ENCODE assay signal across 10 mouse cellular contexts in genomic region chr6:127886916-127887315, GRCm38 (mm10). TPM values are rescaled to one million over a fixed set of nuclear protein-coding genes. Genes with fewer than 3 reads are reported as not detected.
DNase-seq lines count a peak whose midpoint lies in the region; ATAC-seq lines count a peak whose summit lies in the region.
"Had no signal": no experiment of that assay in that cellular context is flagged by ENCODE, and none has a peak within 500 bp of the region (broad histone marks: within the 10 kb centered on the region; RNA-seq: fewer than 3 reads in every experiment).

No protein-coding gene starts in this region.

- H3K4me2 ChIP-seq in heart, embryonic 15.5 days, result peak overlapping the region; percentile 90
- peak overlapping the region; percentile 71 for H3K4me2 ChIP-seq in embryonic facial prominence, embryonic 12.5 days (replicated peaks)
- H3K4me2 ChIP-seq in hindbrain, embryonic 14.5 days (replicated peaks), result peak overlapping the region; percentile 68
- peak overlapping the region; percentile 79 for H3K4me2 ChIP-seq in midbrain, embryonic 12.5 days (replicated peaks)

- no peak for DNase-seq in heart, adult 11 months
- no peak for DNase-seq in hindbrain, embryonic 14.5 days (ENCODE audit: low spot score)
- no peak for DNase-seq in B cell, adult 2 months
- no peak for DNase-seq in right cerebral cortex, postnatal 4 days
- DNase-seq in layer of hippocampus, postnatal 14 days (ENCODE audit: low spot score in 2 of 2), result no peak
- DNase-seq: cerebellum, adult 11 months; layer of hippocampus, adult 9-11 months had no signal

- H3K36me3 ChIP-seq in heart, embryonic 15.5 days, result no peaks in the 10 kb centered on the region
- no peaks in the 10 kb centered on the region for H3K36me3 ChIP-seq in embryonic facial prominence, embryonic 12.5 days
- H3K36me3 ChIP-seq in hindbrain, embryonic 14.5 days (replicated peaks; ENCODE audit: control insufficient read depth, insufficient read depth), result no peaks in the 10 kb centered on the region
- no peaks in the 10 kb centered on the region for H3K36me3 ChIP-seq in midbrain, embryonic 12.5 days

- WGBS in heart, embryonic 15.5 days, result 17% methylated on average over 7 of the region's 7 CpGs
- 10% methylated on average over 7 of the region's 7 CpGs for WGBS in embryonic facial prominence, embryonic 12.5 days
- 4% methylated on average over 7 of the region's 7 CpGs for WGBS in hindbrain, embryonic 14.5 days
- WGBS in midbrain, embryonic 12.5 days, result 6% methylated on average over 7 of the region's 7 CpGs

- H3K4me3 ChIP-seq in heart, embryonic 15.5 days, result no peak overlapping the region
- peak overlapping the region; percentile 50 for H3K4me3 ChIP-seq in embryonic facial prominence, embryonic 12.5 days
- H3K4me3 ChIP-seq in hindbrain, embryonic 14.5 days (replicated peaks; ENCODE audit: low read length), result peak overlapping the region; percentile 40; the same call in 1 of the 2 replicates
- H3K4me3 ChIP-seq in midbrain, embryonic 12.5 days, result peak overlapping the region; percentile 53

- peaks cover 14% of the 10 kb centered on the region for H3K4me1 ChIP-seq in heart, embryonic 15.5 days (replicated peaks)
- H3K4me1 ChIP-seq in embryonic facial prominence, embryonic 12.5 days, result peaks cover 14% of the 10 kb centered on the region
- peaks cover 35% of the 10 kb centered on the region; the same call in 1 of the 2 replicates for H3K4me1 ChIP-seq in hindbrain, embryonic 14.5 days (replicated peaks; ENCODE audit: control insufficient read depth, insufficient read depth, low read length)
- H3K4me1 ChIP-seq in midbrain, embryonic 12.5 days, result peaks cover 38% of the 10 kb centered on the region

- ATAC-seq in heart, embryonic 15.5 days (replicated peaks; ENCODE audit: insufficient number of reproducible peaks, insufficient read depth, low FRiP score, low read depth), result no peak
- no peak for ATAC-seq in embryonic facial prominence, embryonic 12.5 days (ENCODE audit: insufficient number of reproducible peaks, insufficient read depth, low FRiP score, low TSS enrichment)
- ATAC-seq in hindbrain, embryonic 14.5 days (ENCODE audit: low FRiP score), result no peak; the same call in 1 of the 2 replicates
- ATAC-seq in midbrain, embryonic 12.5 days (ENCODE audit: low FRiP score, low read depth), result no peak

- H3K9me3 ChIP-seq in heart, embryonic 15.5 days (replicated peaks), result no peaks in the 10 kb centered on the region
- no peaks in the 10 kb centered on the region for H3K9me3 ChIP-seq in embryonic facial prominence, embryonic 12.5 days
- H3K9me3 ChIP-seq in hindbrain, embryonic 14.5 days (ENCODE audit: control insufficient read depth, low read length), result no peaks in the 10 kb centered on the region
- no peaks in the 10 kb centered on the region for H3K9me3 ChIP-seq in midbrain, embryonic 12.5 days

- no peak overlapping the region for H3K9ac ChIP-seq in heart, embryonic 15.5 days
- H3K9ac ChIP-seq in embryonic facial prominence, embryonic 12.5 days, result peak overlapping the region; percentile 65; the same call in 1 of the 2 replicates
- H3K9ac ChIP-seq in hindbrain, embryonic 14.5 days, result peak overlapping the region; percentile 64
- peak overlapping the region; percentile 73; the same call in 1 of the 2 replicates for H3K9ac ChIP-seq in midbrain, embryonic 12.5 days (replicated peaks)

- H3K27ac ChIP-seq in heart, embryonic 15.5 days, result no peak overlapping the region
- H3K27ac ChIP-seq in embryonic facial prominence, embryonic 12.5 days, result no peak overlapping the region
- H3K27ac ChIP-seq in hindbrain, embryonic 14.5 days, result peak overlapping the region; percentile 73
- peak overlapping the region; percentile 78 for H3K27ac ChIP-seq in midbrain, embryonic 12.5 days (replicated peaks)

- 0 out of 2 replicates have a peak, but pooled peaks cover 8% of the 10 kb centered on the region for H3K27me3 ChIP-seq in heart, embryonic 15.5 days
- no peaks in the 10 kb centered on the region for H3K27me3 ChIP-seq in embryonic facial prominence, embryonic 12.5 days
- H3K27me3 ChIP-seq in hindbrain, embryonic 14.5 days (ENCODE audit: control insufficient read depth, insufficient read depth, low read length), result no peaks in the 10 kb centered on the region
- peaks cover 8% of the 10 kb centered on the region; the same call in 1 of the 2 replicates for H3K27me3 ChIP-seq in midbrain, embryonic 12.5 days

RNA-seq across cellular contexts. Expression of gene Tspan11, which starts 0.5 kb away (rescaled TPM):
- 1.8 and 3.4 TPM in 2 replicates for polyA plus RNA-seq in heart, embryonic 15.5 days (2015; fragmentation: Nextera tagmentation; extraction: Ambion mirVana)
- 20.8 and 24.7 TPM in 2 replicates for polyA plus RNA-seq in embryonic facial prominence, embryonic 12.5 days (2016; fragmentation: Nextera tagmentation; extraction: Ambion mirVana)
- polyA plus RNA-seq in hindbrain, embryonic 14.5 days (2014; fragmentation: Nextera tagmentation; extraction: Ambion mirVana), result 4.2 and 5.6 TPM in 2 replicates
- 14.5 and 17.1 TPM in 2 replicates for polyA plus RNA-seq in midbrain, embryonic 12.5 days (2016; fragmentation: Nextera tagmentation; extraction: Ambion mirVana)
- 1 to 10 TPM; 2.8 to 4.7 TPM for total RNA-seq in layer of hippocampus, postnatal 14 days (2021)

Comparison
In these comparisons a context has a peak if more than half of its experiments do, and no peak if none do; other contexts are left out.
1. H3K27ac ChIP-seq: peak in hindbrain, embryonic 14.5 days (single experiment) and midbrain, embryonic 12.5 days (single experiment); none in heart, embryonic 15.5 days (single experiment) and embryonic facial prominence, embryonic 12.5 days (single experiment).
2. Peak in every context shown above with its lines, with median percentiles within 50 percentile points of each other: H3K4me2 ChIP-seq.